Mouse (Mus musculus) cerebellum, adult (tissue): Measurements from ENCODE around the gene Spg20.

Source experiments
- ATAC-seq: cut with Nextera tagmentation; 2 replicates; pipeline ENCODE4 v1.9.2; 2017; ENCODE audit warnings: mild to moderate bottlenecking, moderate library complexity, mixed read lengths; ENCODE audit not compliant: insufficient number of reproducible peaks, low FRiP score, low TSS enrichment

Spg20 gene

DNA sequence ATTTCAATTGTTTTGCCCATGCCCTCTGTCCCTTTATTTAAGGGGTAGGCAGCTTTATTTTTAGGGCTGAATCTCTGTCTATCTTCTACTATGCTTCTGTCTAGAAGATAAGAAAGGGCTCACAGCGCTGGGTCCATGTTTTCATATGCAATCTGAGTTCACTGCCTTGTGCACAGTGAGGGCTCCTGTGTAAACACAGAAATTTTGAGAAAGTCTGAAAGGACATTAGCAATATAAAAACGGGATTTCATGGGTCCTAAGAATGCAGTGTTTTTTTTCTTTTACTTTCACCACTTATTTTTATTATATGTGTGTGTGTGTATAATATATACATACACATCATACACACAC, 15.3 kb upstream of the Spg20 start:
- ATAC-seq: no peak

DNA sequence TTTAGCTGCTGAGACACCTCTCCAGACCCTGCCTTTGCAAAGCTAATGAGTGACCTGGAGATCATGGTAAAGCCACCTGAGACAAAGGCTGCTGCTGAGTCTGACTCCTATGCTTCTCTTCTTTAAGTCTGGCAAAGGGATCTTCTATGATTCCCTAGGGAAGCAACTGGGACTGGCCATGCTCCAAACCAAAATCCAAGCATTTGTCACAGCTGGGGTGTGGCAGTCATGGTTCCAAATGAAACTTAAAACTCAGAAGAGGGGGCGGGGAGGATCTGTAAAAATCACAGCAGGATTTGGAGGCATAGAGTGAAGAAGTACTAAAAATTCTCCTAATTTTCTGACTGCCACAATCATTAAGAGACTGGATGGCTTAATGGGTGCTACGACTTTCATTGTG, 14.7 kb upstream of the Spg20 start:
- no peak for ATAC-seq

DNA sequence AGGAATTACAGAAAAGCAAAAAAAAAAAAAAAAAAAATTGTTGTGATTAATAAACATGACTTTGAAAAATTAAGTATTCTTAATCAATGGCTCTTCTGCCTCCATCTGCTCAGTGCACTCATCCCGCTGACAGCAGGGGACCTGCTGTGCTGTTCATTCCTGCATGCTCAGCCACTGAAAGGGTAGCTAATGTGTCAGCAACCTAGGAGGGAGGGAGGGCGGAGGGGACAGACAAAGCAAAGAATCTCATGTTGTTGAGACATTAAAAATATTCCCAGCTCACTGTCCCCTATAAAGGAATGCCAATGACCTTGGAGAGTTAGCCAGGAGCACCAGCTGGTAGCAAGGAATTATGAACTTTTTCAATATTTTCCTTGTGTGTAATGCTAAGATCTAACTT, 13.9 kb upstream of the Spg20 start:
- ATAC-seq: no peak

GRCm38 (mm10) chr3:55098990-55099389, 12.9 kb upstream of the Spg20 start:
- ATAC-seq: no peak

- no peak for ATAC-seq
Measured at GRCm38 (mm10) chr3:55101092-55101491, 10.8 kb upstream of the Spg20 start.

DNA sequence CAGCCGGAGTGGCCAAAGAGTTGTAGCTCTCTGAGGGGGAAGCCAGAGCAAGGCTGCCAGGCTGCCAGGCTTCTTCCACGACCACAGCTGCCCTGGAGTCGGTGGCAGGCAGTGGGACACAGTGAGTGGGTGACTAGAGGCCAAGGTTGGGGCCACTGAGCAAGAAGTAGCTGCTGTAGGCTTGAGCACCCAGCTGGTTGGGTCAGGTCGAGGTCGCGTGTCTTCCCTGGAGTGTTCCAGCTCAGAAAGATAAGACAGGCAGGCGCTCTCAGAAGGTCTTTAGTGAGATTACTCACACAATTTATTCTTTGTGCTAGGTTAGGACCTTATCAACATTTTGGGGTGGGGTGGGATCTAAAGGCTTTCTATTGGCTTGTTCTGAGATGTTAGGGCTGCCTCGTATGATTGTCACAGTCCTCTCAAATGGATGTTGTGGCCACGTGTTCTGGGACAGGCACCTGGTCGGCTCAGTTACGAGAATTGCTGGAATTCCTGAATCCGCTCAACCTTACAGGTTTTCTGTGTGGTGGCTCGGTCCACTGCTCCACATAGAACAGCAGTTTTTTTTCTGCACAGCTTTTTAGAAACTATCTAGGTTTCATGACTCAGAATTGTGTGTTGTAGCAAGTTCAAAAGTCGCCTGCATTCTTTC, 6.4 kb upstream of the Spg20 start:
- no peak for ATAC-seq

DNA sequence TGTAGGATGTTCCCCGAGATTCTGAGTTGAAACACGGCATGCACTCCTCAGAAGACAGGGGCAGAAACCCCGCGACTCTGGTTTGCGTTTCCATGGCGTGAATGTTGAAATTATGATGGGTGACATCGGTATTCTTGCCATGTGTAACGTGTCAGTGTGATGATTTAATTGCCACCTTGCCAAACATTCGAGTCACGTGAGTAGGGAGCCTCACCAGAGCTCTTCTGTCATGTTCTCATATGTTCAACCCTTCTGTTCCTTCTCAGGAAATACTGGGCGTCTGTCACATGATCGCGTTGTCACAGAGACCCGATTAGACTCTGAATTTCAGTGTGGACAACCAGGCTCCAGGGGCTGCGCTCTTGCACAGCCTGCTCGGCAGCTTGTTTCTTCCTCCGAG, 5.9 kb upstream of the Spg20 start:
- ATAC-seq: no peak

GRCm38 (mm10) chr3:55109097-55109496, 2.8 kb upstream of the Spg20 start:
- ATAC-seq: no peak

- no peak for ATAC-seq
Measured at GRCm38 (mm10) chr3:55112710-55113415, 955 bp downstream of the Spg20 start.

GRCm38 (mm10) chr3:55114313-55115065, 2.6 kb downstream of the Spg20 start:
- ATAC-seq: no peak

GRCm38 (mm10) chr3:55115071-55115470, 3.2 kb downstream of the Spg20 start:
- no peak for ATAC-seq

DNA sequence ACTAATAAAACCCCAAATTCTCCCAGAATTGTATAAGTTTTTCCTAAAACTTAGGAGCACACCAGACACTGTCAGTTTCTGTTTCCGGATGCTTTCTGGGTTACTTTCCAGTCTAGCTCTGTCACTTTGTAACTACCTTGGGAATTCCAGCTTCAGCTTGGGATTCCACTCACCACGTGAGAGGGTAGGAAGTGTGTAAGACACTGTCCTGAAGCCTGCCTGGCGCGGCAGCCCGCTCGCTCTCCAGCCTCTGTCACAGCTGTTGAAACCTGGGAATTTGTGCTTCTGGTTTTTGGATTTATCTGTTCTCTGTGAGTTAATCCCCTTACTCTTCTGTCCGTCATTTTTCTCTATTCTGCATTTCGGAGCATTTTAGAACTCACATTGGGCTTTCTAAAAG, 4.1 kb downstream of the Spg20 start:
- no peak for ATAC-seq

DNA sequence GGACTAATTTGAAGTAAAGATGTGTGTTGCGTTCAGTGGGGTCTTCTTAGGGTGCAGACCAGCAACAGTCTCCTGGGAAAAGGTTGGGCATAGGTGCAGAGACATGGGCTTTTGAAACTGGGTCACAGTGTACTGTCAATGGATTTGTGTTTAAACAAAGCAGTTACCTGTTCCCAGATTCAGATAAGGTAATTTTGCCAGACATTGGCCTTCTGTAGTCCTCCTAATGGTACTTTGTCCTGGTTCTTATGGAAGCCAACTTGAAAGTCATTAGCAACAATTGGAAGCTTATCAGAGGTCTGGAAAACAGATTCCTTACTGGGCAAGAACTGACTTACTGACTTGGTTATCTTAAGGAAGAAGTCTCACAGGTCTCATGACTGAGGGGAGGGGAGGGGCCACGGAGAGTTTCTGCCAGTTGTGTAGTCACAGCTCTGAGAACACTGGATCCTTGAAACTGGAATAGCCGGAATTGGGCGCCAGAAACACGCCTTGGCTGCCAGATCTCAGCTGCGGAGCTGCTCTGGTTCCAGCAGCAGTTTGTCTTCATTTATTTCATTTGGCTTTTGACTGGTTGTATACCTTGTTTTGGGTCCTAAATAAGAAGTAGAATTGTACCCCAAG, 7.5 kb downstream of the Spg20 start:
- no peak for ATAC-seq

DNA sequence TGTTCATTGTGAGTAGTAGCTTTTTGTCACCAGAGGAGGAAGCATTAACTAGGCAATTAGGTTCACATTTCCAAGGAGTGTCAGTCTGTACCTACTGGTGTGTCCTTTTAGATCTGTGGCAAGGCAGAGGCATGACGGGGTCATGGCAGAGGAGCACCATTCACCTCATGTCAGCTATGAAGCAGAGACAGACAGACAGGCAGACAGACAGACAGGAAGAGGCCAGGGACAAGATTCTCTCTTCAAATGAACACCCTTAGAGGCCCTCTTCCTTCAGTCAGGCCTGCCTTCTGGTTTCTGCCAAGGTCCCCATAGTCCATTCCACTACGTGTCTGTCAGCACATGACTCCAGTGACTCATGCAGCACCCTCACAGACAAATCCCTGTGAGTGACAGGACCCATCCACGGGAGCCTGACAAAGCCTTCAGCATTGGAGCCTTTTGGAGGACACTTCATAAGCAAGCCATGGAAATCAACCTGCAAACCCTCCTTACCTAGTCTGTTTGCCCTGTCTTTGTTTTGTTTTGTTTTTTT, 10.5 kb downstream of the Spg20 start:
- no peak for ATAC-seq

DNA sequence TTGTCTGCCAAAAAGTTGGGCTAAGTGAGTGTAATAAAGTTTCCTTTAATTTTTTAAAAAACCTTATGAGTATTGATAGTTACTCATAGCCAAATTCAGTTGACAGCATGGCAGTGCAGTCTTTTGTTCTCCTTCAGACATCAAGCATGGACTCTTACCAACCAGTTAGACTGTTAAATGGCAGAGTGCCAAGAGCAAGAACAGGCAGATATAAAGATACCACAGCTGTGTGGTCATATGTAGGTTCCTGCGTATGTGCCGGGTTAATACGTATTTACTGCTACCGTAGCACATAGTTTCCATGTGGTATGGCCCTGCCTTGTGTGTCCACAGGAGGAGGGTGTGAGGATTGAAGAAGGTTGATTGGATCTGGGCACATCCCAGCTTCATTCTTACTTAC, 11.2 kb downstream of the Spg20 start:
- no peak for ATAC-seq

GRCm38 (mm10) chr3:55129181-55129692, 17.3 kb downstream of the Spg20 start:
- no peak for ATAC-seq

GRCm38 (mm10) chr3:55131576-55132233, 19.8 kb downstream of the Spg20 start:
- no peak for ATAC-seq

- ATAC-seq: no peak
Measured at GRCm38 (mm10) chr3:55137039-55137438, 25.1 kb downstream of the Spg20 start, which contains the start of gene Ccdc169. Gene Ccdc169 (plus strand): TSS chr3:55137339.

- no peak for ATAC-seq
Measured at GRCm38 (mm10) chr3:55139837-55140236, 27.9 kb downstream of the Spg20 start.

DNA sequence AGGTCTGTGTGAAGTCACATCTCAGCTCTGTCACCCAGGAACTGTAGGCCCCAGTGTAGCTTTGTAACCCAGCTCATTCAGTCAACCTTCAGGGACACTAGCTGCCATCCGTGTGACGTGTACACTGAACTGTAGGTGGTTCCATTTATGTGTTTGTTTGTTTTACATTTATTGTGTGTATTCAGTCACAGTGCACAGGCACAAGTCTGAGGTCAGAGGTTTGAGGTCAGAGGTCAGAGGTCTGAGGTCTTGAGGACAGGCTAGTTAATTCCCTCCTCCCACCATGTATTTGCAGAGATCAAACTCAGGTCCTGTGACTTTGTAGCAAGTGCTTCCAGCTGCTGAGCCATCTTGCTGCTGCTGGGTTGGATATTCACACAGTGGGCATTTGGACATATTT, 29.5 kb downstream of the Spg20 start:
- ATAC-seq: no peak
